In genomic region chr11:35410431-35410830, GRCm38 (mm10) we compare ENCODE assay signal across 10 mouse cellular contexts.
"Had no signal": no experiment of that assay in that cellular context is flagged by ENCODE, and none has a peak within 500 bp of the region (broad histone marks: within the 10 kb centered on the region; RNA-seq: fewer than 3 reads in every experiment).

No protein-coding gene starts in this region.

- H3K4me1 ChIP-seq: liver, embryonic 13.5 days had no signal

- H3K4me3 ChIP-seq: layer of hippocampus, adult 2 months; liver, embryonic 13.5 days had no signal

- DNase-seq: kidney, postnatal 14 days; layer of hippocampus, adult 9-11 months; liver, embryonic 13.5 days; lung, adult 2 months; lung, postnatal 14 days; lung, postnatal 4 days; midbrain, embryonic 14.5 days; thymus, adult 18-20 months; thymus, postnatal 36 days had no signal

- H3K27ac ChIP-seq: layer of hippocampus, adult 2 months; liver, embryonic 13.5 days had no signal

- H3K36me3 ChIP-seq: liver, embryonic 13.5 days had no signal
